Mouse (Mus musculus): ENCODE results near the gene Ccdc88a. TPM values are rescaled to one million over a fixed set of nuclear protein-coding genes. Genes with fewer than 3 reads are reported as not detected.

Gene Ccdc88a
- polyA plus RNA-seq, 1 experiment from 2014 or later = 8.2 TPM

GRCm38 (mm10) chr11:29493135-29493534 lies 119.7 kb downstream of the Ccdc88a start:
- Histone ChIP-seq H3K9ac (no peak overlapping the region), H3K27ac (no peak overlapping the region), H3K4me2 (no peak overlapping the region), H3K4me1 (0 out of 2 replicates have a peak, but pooled peaks cover 3% of the 10 kb centered on the region), H3K4me3 (no peak overlapping the region), H3K27me3 (replicated peaks) (no peaks in the 10 kb centered on the region), H3K9me3 (replicated peaks) (no peaks in the 10 kb centered on the region), H3K36me3 (peaks cover 12% of the 10 kb centered on the region)
- WGBS (ENCODE audit: insufficient replicate concordance) = 50% methylated on average over 1 of the region's 1 CpGs
- ATAC-seq = 0 out of 2 replicates have a peak, but pooled peaks have one; percentile 63

- Histone ChIP-seq H3K4me2 (no peak overlapping the region), H3K4me1 (0 out of 2 replicates have a peak, but pooled peaks cover 3% of the 10 kb centered on the region), H3K36me3 (peaks cover 12% of the 10 kb centered on the region), H3K27me3 (replicated peaks) (no peaks in the 10 kb centered on the region), H3K27ac (no peak overlapping the region), H3K4me3 (no peak overlapping the region), H3K9ac (no peak overlapping the region), H3K9me3 (replicated peaks) (no peaks in the 10 kb centered on the region)
- WGBS (ENCODE audit: insufficient replicate concordance) = 71% methylated on average over 3 of the region's 3 CpGs
- ATAC-seq = no peak
These were observed 123.5 kb downstream of the Ccdc88a start for GRCm38 (mm10) chr11:29496962-29497361.

GRCm38 (mm10) chr11:29503948-29504893 lies 130.8 kb downstream of the Ccdc88a start:
- peak overlapping the region; percentile 69 for H3K27ac ChIP-seq
- peak overlapping the region; percentile 35 for H3K4me2 ChIP-seq
- WGBS (ENCODE audit: insufficient replicate concordance) = 54% methylated on average over 10 of the region's 10 CpGs
- peak; percentile 94 for ATAC-seq
- no peaks in the 10 kb centered on the region for H3K27me3 ChIP-seq (replicated peaks)
- H3K36me3 ChIP-seq = peaks cover 12% of the 10 kb centered on the region
- H3K9ac ChIP-seq = no peak overlapping the region
- H3K4me1 ChIP-seq = peaks cover 20% of the 10 kb centered on the region
- H3K9me3 ChIP-seq (replicated peaks) = no peaks in the 10 kb centered on the region
- H3K4me3 ChIP-seq = no peak overlapping the region

GRCm38 (mm10) chr11:29504899-29505625 lies 131.6 kb downstream of the Ccdc88a start:
- Histone ChIP-seq H3K4me1 (peaks cover 20% of the 10 kb centered on the region), H3K27me3 (replicated peaks) (no peaks in the 10 kb centered on the region), H3K36me3 (peaks cover 10% of the 10 kb centered on the region), H3K4me3 (no peak overlapping the region), H3K9me3 (replicated peaks) (no peaks in the 10 kb centered on the region), H3K4me2 (peak overlapping the region; percentile 35), H3K27ac (peak overlapping the region; percentile 63), H3K9ac (no peak overlapping the region)
- ATAC-seq = peak; percentile 54; the same call in 1 of the 2 replicates
- 56% methylated on average over 2 of the region's 2 CpGs for WGBS (ENCODE audit: insufficient replicate concordance)

- 88% methylated on average over 1 of the region's 1 CpGs for WGBS (ENCODE audit: insufficient replicate concordance)
- peaks cover 23% of the 10 kb centered on the region for H3K36me3 ChIP-seq
- no peaks in the 10 kb centered on the region for H3K27me3 ChIP-seq (replicated peaks)
- H3K4me2 ChIP-seq = no peak overlapping the region
- no peaks in the 10 kb centered on the region for H3K9me3 ChIP-seq (replicated peaks)
- H3K4me3 ChIP-seq = no peak overlapping the region
- peaks cover 23% of the 10 kb centered on the region for H3K4me1 ChIP-seq
- no peak overlapping the region for H3K27ac ChIP-seq
- no peak for ATAC-seq
- H3K9ac ChIP-seq = no peak overlapping the region
These were observed 136.0 kb downstream of the Ccdc88a start for GRCm38 (mm10) chr11:29509421-29509820.

DNA sequence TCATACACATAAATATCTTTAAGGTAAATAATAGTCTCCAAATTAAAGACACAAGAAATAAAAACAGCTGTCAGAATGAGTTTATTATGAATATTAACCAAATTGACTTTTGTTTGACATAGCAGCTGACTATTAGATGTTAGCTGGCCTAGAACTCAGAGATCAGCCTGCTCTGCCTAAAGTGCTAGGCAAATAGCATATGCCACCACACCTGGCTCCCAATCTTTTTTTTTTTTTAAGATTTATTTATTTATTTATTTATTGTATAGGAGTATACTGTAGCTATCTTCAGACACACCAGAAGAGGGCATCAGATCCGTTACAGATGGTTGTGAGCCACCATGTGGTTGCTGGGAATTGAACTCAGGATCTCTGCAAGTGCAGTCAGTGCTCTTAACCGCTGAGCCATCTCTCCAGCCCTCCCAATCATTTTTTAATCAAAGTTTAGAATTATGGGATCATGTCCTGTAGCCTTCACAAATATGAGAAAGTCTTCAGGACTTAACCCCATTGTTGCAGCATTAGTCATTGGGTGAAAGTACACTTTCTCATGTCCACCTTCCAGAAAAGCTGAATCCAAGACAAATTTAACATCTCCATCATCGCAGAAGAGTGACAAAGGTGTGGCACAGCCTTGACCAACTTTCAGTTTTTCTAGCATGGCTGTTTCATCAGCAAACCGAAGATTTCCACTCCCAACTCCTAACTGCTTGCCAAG lies 139.5 kb downstream of the Ccdc88a start:
- Histone ChIP-seq H3K9ac (no peak overlapping the region), H3K27me3 (replicated peaks) (no peaks in the 10 kb centered on the region), H3K36me3 (peaks cover 21% of the 10 kb centered on the region), H3K4me1 (peaks cover 18% of the 10 kb centered on the region), H3K4me2 (no peak overlapping the region), H3K4me3 (no peak overlapping the region), H3K9me3 (replicated peaks) (no peaks in the 10 kb centered on the region), H3K27ac (no peak overlapping the region)
- ATAC-seq = no peak
- 83% methylated on average over 4 of the region's 4 CpGs for WGBS (ENCODE audit: insufficient replicate concordance)

DNA sequence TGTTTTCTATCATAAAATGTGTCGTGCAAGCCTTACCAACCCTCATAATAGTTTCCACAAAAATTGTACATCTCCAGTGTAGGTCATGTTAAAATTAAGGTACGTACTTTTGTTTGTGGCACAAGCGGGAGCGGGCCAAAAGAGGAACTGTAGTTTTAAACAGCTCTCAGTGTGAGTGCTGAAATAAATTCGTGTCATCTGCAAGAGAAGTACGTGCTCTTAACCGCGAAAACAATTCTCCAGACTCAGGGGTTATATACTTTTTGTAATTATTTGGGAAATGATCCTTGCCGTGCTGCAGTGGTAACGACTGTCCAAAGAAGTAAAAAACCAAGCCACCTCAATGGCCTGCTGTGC lies 140.8 kb downstream of the Ccdc88a start:
- Histone ChIP-seq H3K27ac (peak overlapping the region; percentile 82), H3K9ac (peak overlapping the region; percentile 78), H3K4me2 (peak overlapping the region; percentile 81), H3K9me3 (replicated peaks) (no peaks in the 10 kb centered on the region), H3K4me1 (peaks cover 18% of the 10 kb centered on the region), H3K36me3 (peaks cover 21% of the 10 kb centered on the region), H3K4me3 (peak overlapping the region; percentile 73), H3K27me3 (replicated peaks) (no peaks in the 10 kb centered on the region)
- ATAC-seq = no peak
- WGBS (ENCODE audit: insufficient replicate concordance) = 7% methylated on average over 10 of the region's 10 CpGs

- H3K27me3 ChIP-seq (replicated peaks) = no peaks in the 10 kb centered on the region
- 2% methylated on average over 40 of the region's 40 CpGs for WGBS (ENCODE audit: insufficient replicate concordance)
- H3K9ac ChIP-seq = peak within 1 kb of the TSS; percentile 78
- H3K9me3 ChIP-seq (replicated peaks) = no peaks in the 10 kb centered on the region
- peak within 1 kb of the TSS; percentile 73 for H3K4me3 ChIP-seq
- H3K4me2 ChIP-seq = peak within 1 kb of the TSS; percentile 81
- H3K4me1 ChIP-seq = peaks cover 18% of the 10 kb centered on the region
- peak within 1 kb of the TSS; percentile 82 for H3K27ac ChIP-seq
- peak; percentile 100 for ATAC-seq
- peaks cover 21% of the 10 kb centered on the region for H3K36me3 ChIP-seq
These were observed 141.4 kb downstream of the Ccdc88a start, which contains the start of gene Prorsd1 for GRCm38 (mm10) chr11:29514682-29515412. Gene Prorsd1 (minus strand): TSS chr11:29515033.

DNA sequence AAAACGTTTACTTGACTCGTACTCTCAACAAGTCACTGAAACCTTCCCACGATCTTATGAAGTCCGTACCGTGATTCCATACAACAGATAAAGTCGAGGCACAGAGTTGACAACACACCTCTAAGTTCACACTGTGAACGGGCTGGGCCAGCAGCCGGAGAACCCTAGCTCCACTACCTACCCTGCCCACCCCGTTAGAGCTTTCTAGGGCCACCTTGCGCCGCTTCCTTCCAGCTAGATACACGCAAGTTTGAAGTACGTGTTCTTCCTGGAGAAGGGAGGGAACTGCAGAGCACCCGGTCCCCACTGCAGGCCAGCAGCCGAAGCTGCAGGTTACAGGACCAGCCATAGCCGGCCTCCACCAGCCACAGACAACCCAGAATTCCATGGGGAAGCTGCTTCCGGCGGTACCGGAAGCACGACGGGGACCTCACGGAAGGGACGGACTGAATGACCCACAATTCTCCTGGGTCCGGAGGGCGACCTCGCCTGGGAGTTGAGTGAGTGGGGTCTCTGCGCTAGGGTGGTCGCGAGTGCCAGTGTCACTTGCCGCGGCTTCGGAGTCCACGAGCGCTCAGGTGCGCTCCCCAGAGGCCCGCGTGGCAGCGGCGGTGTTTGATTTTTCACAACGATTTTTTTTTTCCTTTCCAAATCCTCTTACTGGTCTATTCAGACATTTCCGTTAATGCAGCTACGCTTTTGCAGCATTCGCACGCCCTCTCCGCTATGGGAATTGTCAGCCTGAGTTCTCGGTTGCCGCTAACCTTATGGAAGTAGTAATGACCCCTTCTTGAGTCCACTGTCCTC lies 152.7 kb downstream of the Ccdc88a start, which contains the start of gene Mtif2:
Gene Mtif2, plus strand, starts transcription at position 421 of the 807 bp plus-strand sequence.
- H3K27me3 ChIP-seq (replicated peaks) = 0 out of 2 replicates have a peak, but pooled peaks cover 2% of the 10 kb centered on the region
- peak within 1 kb of the TSS; percentile 84 for H3K9ac ChIP-seq
- H3K4me3 ChIP-seq = peak within 1 kb of the TSS; percentile 84
- peak within 1 kb of the TSS; percentile 88 for H3K27ac ChIP-seq
- peaks cover 25% of the 10 kb centered on the region for H3K4me1 ChIP-seq
- peak within 1 kb of the TSS; percentile 76 for H3K4me2 ChIP-seq
- peaks cover 20% of the 10 kb centered on the region for H3K36me3 ChIP-seq
- peak; percentile 96 for ATAC-seq
- H3K9me3 ChIP-seq (replicated peaks) = no peaks in the 10 kb centered on the region
- 2% methylated on average over 47 of the region's 47 CpGs for WGBS (ENCODE audit: insufficient replicate concordance)

- H3K4me2 ChIP-seq = no peak overlapping the region
- no peak for ATAC-seq
- 94% methylated on average over 1 of the region's 1 CpGs for WGBS (ENCODE audit: insufficient replicate concordance)
- no peaks in the 10 kb centered on the region for H3K27me3 ChIP-seq (replicated peaks)
- no peak overlapping the region for H3K27ac ChIP-seq
- no peak overlapping the region for H3K4me3 ChIP-seq
- no peaks in the 10 kb centered on the region for H3K9me3 ChIP-seq (replicated peaks)
- no peak overlapping the region for H3K9ac ChIP-seq
- H3K36me3 ChIP-seq = peaks cover 78% of the 10 kb centered on the region
- no peaks in the 10 kb centered on the region for H3K4me1 ChIP-seq
These were observed 164.7 kb downstream of the Ccdc88a start for GRCm38 (mm10) chr11:29538201-29538600.
